Mouse (Mus musculus): ENCODE results near the gene Cntf. TPM values are rescaled to one million over a fixed set of nuclear protein-coding genes. Genes with fewer than 3 reads are reported as not detected.

Gene Cntf
- polyA plus RNA-seq (2014; fragmentation: Illumina TruSeq; extraction: RNeasy Lipid Tissue Mini Kit (QIAGEN cat#74804); ENCODE audit: low read depth, low replicate concordance) = 1.4 TPM

GRCm38 (mm10) chr19:12765308-12765707 lies at the start of gene Cntf:
TSS of gene Cntf (minus strand) at chr19:12765632.

GRCm38 (mm10) chr19:12795511-12796327 lies 30.3 kb upstream of the Cntf start, which contains the start of the genes Zfp91 and Lpxn:
TSS of gene Zfp91 (minus strand) at chr19:12796126.
TSS of gene Lpxn (plus strand) at chr19:12796193.

Other genes starting within 250 kb of the Cntf start
- 5.8 TPM for gene Fam111a, start 219.9 kb downstream of the Cntf start, polyA plus RNA-seq (2014; fragmentation: Illumina TruSeq; extraction: RNeasy Lipid Tissue Mini Kit (QIAGEN cat#74804); ENCODE audit: low read depth, low replicate concordance)
- gene Gm4952, start 165.7 kb downstream of the Cntf start, polyA plus RNA-seq (2014; fragmentation: Illumina TruSeq; extraction: RNeasy Lipid Tissue Mini Kit (QIAGEN cat#74804); ENCODE audit: low read depth, low replicate concordance) = not detected
- gene Glyat, start 132.3 kb downstream of the Cntf start, polyA plus RNA-seq (2014; fragmentation: Illumina TruSeq; extraction: RNeasy Lipid Tissue Mini Kit (QIAGEN cat#74804); ENCODE audit: low read depth, low replicate concordance) = 0.79 TPM
- not detected for gene Olfr1442, start 95.2 kb downstream of the Cntf start, polyA plus RNA-seq (2014; fragmentation: Illumina TruSeq; extraction: RNeasy Lipid Tissue Mini Kit (QIAGEN cat#74804); ENCODE audit: low read depth, low replicate concordance)
- not detected for gene Olfr1443, start 87.5 kb downstream of the Cntf start, polyA plus RNA-seq (2014; fragmentation: Illumina TruSeq; extraction: RNeasy Lipid Tissue Mini Kit (QIAGEN cat#74804); ENCODE audit: low read depth, low replicate concordance)
- 1.5 TPM for gene Keg1, start 69.8 kb downstream of the Cntf start, polyA plus RNA-seq (2014; fragmentation: Illumina TruSeq; extraction: RNeasy Lipid Tissue Mini Kit (QIAGEN cat#74804); ENCODE audit: low read depth, low replicate concordance)
- 54.3 TPM for gene Zfp91, start 30.5 kb upstream of the Cntf start, polyA plus RNA-seq (2014; fragmentation: Illumina TruSeq; extraction: RNeasy Lipid Tissue Mini Kit (QIAGEN cat#74804); ENCODE audit: low read depth, low replicate concordance)
- gene Lpxn, start 30.6 kb upstream of the Cntf start, polyA plus RNA-seq (2014; fragmentation: Illumina TruSeq; extraction: RNeasy Lipid Tissue Mini Kit (QIAGEN cat#74804); ENCODE audit: low read depth, low replicate concordance) = 7.7 TPM
- gene Gm5244, start 81.0 kb upstream of the Cntf start, polyA plus RNA-seq (2014; fragmentation: Illumina TruSeq; extraction: RNeasy Lipid Tissue Mini Kit (QIAGEN cat#74804); ENCODE audit: low read depth, low replicate concordance) = not detected
- not detected for gene Olfr1444, start 91.7 kb upstream of the Cntf start, polyA plus RNA-seq (2014; fragmentation: Illumina TruSeq; extraction: RNeasy Lipid Tissue Mini Kit (QIAGEN cat#74804); ENCODE audit: low read depth, low replicate concordance)
- not detected for gene Olfr1445, start 118.2 kb upstream of the Cntf start, polyA plus RNA-seq (2014; fragmentation: Illumina TruSeq; extraction: RNeasy Lipid Tissue Mini Kit (QIAGEN cat#74804); ENCODE audit: low read depth, low replicate concordance)
- gene Olfr1446, start 127.9 kb upstream of the Cntf start, polyA plus RNA-seq (2014; fragmentation: Illumina TruSeq; extraction: RNeasy Lipid Tissue Mini Kit (QIAGEN cat#74804); ENCODE audit: low read depth, low replicate concordance) = not detected
- gene Olfr1447, start 138.1 kb upstream of the Cntf start, polyA plus RNA-seq (2014; fragmentation: Illumina TruSeq; extraction: RNeasy Lipid Tissue Mini Kit (QIAGEN cat#74804); ENCODE audit: low read depth, low replicate concordance) = not detected
- not detected for gene Olfr1448, start 158.8 kb upstream of the Cntf start, polyA plus RNA-seq (2014; fragmentation: Illumina TruSeq; extraction: RNeasy Lipid Tissue Mini Kit (QIAGEN cat#74804); ENCODE audit: low read depth, low replicate concordance)
- gene Olfr1449, start 165.2 kb upstream of the Cntf start, polyA plus RNA-seq (2014; fragmentation: Illumina TruSeq; extraction: RNeasy Lipid Tissue Mini Kit (QIAGEN cat#74804); ENCODE audit: low read depth, low replicate concordance) = not detected
- not detected for gene Olfr1450, start 184.6 kb upstream of the Cntf start, polyA plus RNA-seq (2014; fragmentation: Illumina TruSeq; extraction: RNeasy Lipid Tissue Mini Kit (QIAGEN cat#74804); ENCODE audit: low read depth, low replicate concordance)
- gene Olfr1451, start 229.4 kb upstream of the Cntf start, polyA plus RNA-seq (2014; fragmentation: Illumina TruSeq; extraction: RNeasy Lipid Tissue Mini Kit (QIAGEN cat#74804); ENCODE audit: low read depth, low replicate concordance) = not detected